Comparison of ENCODE assay signal across 26 mouse cellular contexts in genomic region chr2:129896696-129897095, GRCm38 (mm10).
A peak's percentile ranks its signal among the peaks of the same experiment; 100 is the strongest.
DNase-seq lines count a peak whose midpoint lies in the region; ATAC-seq and TF ChIP-seq lines count a peak whose summit lies in the region.
"Had no signal": no experiment of that assay in that cellular context is flagged by ENCODE, and none has a peak within 500 bp of the region (broad histone marks: within the 10 kb centered on the region; RNA-seq: fewer than 3 reads in every experiment).

No protein-coding gene starts in this region.

- no peak overlapping the region for H3K27ac ChIP-seq in hindbrain, postnatal 0 days
- no peak overlapping the region for H3K27ac ChIP-seq in hindbrain, embryonic 13.5 days
- H3K27ac ChIP-seq in midbrain, postnatal 0 days (ENCODE audit: low read depth, low read length), result no peak overlapping the region
- no peak overlapping the region for H3K27ac ChIP-seq in midbrain, embryonic 13.5 days
- H3K27ac ChIP-seq in lung, postnatal 0 days (ENCODE audit: low read length), result no peak overlapping the region
- H3K27ac ChIP-seq: embryonic facial prominence, embryonic 13.5 days; embryonic facial prominence, embryonic 15.5 days; forebrain, embryonic 10.5 days; forebrain, embryonic 12.5 days had no signal

- peak; percentile 47 for DNase-seq in hindbrain, postnatal 0 days (ENCODE audit: low spot score)
- peak; percentile 30 for DNase-seq in midbrain, postnatal 0 days (ENCODE audit: low spot score)
- DNase-seq in Muller cell, postnatal 12 days (ENCODE audit: inconsistent ontology term), result peak; percentile 68
- DNase-seq in brain, adult 2 months (ENCODE audit: low read depth, low spot score), result peak; percentile 60
- no peak for DNase-seq in lung, postnatal 0 days (ENCODE audit: low spot score)
- DNase-seq: adrenal gland, adult 8-10 months; adrenal gland, postnatal 14 days; adrenal gland, postnatal 36 days; cerebellum, adult 11 months; cerebellum, adult 18-20 months; cerebellum, adult 8-10 months; cerebellum, adult 9-11 months; cerebellum, postnatal 14 days; cerebellum, postnatal 36 days; embryo, embryonic 11 days had no signal

- no peaks in the 10 kb centered on the region for H3K27me3 ChIP-seq in hindbrain, postnatal 0 days (ENCODE audit: insufficient read depth, low read length)
- H3K27me3 ChIP-seq in hindbrain, embryonic 13.5 days, result no peaks in the 10 kb centered on the region
- no peaks in the 10 kb centered on the region for H3K27me3 ChIP-seq in midbrain, postnatal 0 days (ENCODE audit: insufficient read depth, low read length)
- H3K27me3 ChIP-seq in midbrain, embryonic 13.5 days, result no peaks in the 10 kb centered on the region
- H3K27me3 ChIP-seq in lung, postnatal 0 days (replicated peaks; ENCODE audit: insufficient read depth, low read length), result no peaks in the 10 kb centered on the region
- H3K27me3 ChIP-seq: embryonic facial prominence, embryonic 13.5 days; embryonic facial prominence, embryonic 15.5 days; forebrain, embryonic 12.5 days had no signal

- no peak overlapping the region for H3K9ac ChIP-seq in hindbrain, postnatal 0 days (replicated peaks; ENCODE audit: low read length)
- no peak overlapping the region for H3K9ac ChIP-seq in hindbrain, embryonic 13.5 days
- no peak overlapping the region for H3K9ac ChIP-seq in midbrain, postnatal 0 days (replicated peaks; ENCODE audit: low read length, poor library complexity, severe bottlenecking)
- no peak overlapping the region for H3K9ac ChIP-seq in midbrain, embryonic 13.5 days (replicated peaks)
- H3K9ac ChIP-seq in lung, postnatal 0 days (replicated peaks; ENCODE audit: low read depth), result no peak overlapping the region
- H3K9ac ChIP-seq: embryonic facial prominence, embryonic 13.5 days; embryonic facial prominence, embryonic 15.5 days; forebrain, embryonic 12.5 days had no signal

- ATAC-seq in hindbrain, postnatal 0 days, result no peak
- ATAC-seq in hindbrain, embryonic 13.5 days (ENCODE audit: low FRiP score), result no peak
- ATAC-seq in midbrain, postnatal 0 days (ENCODE audit: low FRiP score), result no peak
- no peak for ATAC-seq in midbrain, embryonic 13.5 days
- ATAC-seq in lung, postnatal 0 days, result no peak
- ATAC-seq: activated CD4-positive, CD25-positive, alpha-beta regulatory T cell, adult 4 months; forebrain, embryonic 14.5 days; forebrain, embryonic 16.5 days; Patski had no signal

- H3K4me3 ChIP-seq in hindbrain, postnatal 0 days (ENCODE audit: low read length), result no peak overlapping the region
- no peak overlapping the region for H3K4me3 ChIP-seq in hindbrain, embryonic 13.5 days
- no peak overlapping the region for H3K4me3 ChIP-seq in midbrain, postnatal 0 days (ENCODE audit: low read depth, low read length)
- no peak overlapping the region for H3K4me3 ChIP-seq in midbrain, embryonic 13.5 days (replicated peaks)
- H3K4me3 ChIP-seq in lung, postnatal 0 days (ENCODE audit: low read depth, low read length), result no peak overlapping the region
- H3K4me3 ChIP-seq: embryonic facial prominence, embryonic 13.5 days; embryonic facial prominence, embryonic 15.5 days; erythroblast, embryonic 14.5 days; forebrain, embryonic 10.5 days; forebrain, embryonic 12.5 days had no signal

- no peak for TF ChIP-seq CTCF in hindbrain, postnatal 0 days (IDR thresholded peaks at IDR 0.05; ENCODE audit: low read depth)
- no peak for TF ChIP-seq CTCF in midbrain, postnatal 0 days (IDR thresholded peaks at IDR 0.05)
- TF ChIP-seq CTCF in lung, postnatal 0 days (IDR thresholded peaks at IDR 0.05), result no peak

- no peak for TF ChIP-seq EP300 in lung, postnatal 0 days (IDR thresholded peaks at IDR 0.05)

- H3K4me2 ChIP-seq in hindbrain, postnatal 0 days (ENCODE audit: low read depth, low read length), result no peak overlapping the region
- no peak overlapping the region for H3K4me2 ChIP-seq in hindbrain, embryonic 13.5 days
- H3K4me2 ChIP-seq in midbrain, postnatal 0 days (ENCODE audit: low read depth, low read length, poor library complexity, severe bottlenecking), result no peak overlapping the region
- no peak overlapping the region for H3K4me2 ChIP-seq in midbrain, embryonic 13.5 days (replicated peaks)
- no peak overlapping the region for H3K4me2 ChIP-seq in lung, postnatal 0 days (replicated peaks; ENCODE audit: low read depth, low read length)
- H3K4me2 ChIP-seq: embryonic facial prominence, embryonic 13.5 days; embryonic facial prominence, embryonic 15.5 days; forebrain, embryonic 12.5 days had no signal

- H3K9me3 ChIP-seq in hindbrain, postnatal 0 days (ENCODE audit: low read length), result no peaks in the 10 kb centered on the region
- H3K9me3 ChIP-seq in hindbrain, embryonic 13.5 days, result no peaks in the 10 kb centered on the region
- H3K9me3 ChIP-seq in midbrain, postnatal 0 days (ENCODE audit: low read length), result no peaks in the 10 kb centered on the region
- no peaks in the 10 kb centered on the region for H3K9me3 ChIP-seq in midbrain, embryonic 13.5 days
- no peaks in the 10 kb centered on the region for H3K9me3 ChIP-seq in lung, postnatal 0 days (ENCODE audit: low read length)
- H3K9me3 ChIP-seq: embryonic facial prominence, embryonic 13.5 days; embryonic facial prominence, embryonic 15.5 days; forebrain, embryonic 10.5 days; forebrain, embryonic 12.5 days had no signal

- no peaks in the 10 kb centered on the region for H3K4me1 ChIP-seq in hindbrain, postnatal 0 days (ENCODE audit: insufficient read depth, low read length)
- H3K4me1 ChIP-seq in hindbrain, embryonic 13.5 days (replicated peaks), result peaks cover 10% of the 10 kb centered on the region
- no peaks in the 10 kb centered on the region for H3K4me1 ChIP-seq in midbrain, postnatal 0 days (ENCODE audit: insufficient read depth, low read length)
- no peaks in the 10 kb centered on the region for H3K4me1 ChIP-seq in midbrain, embryonic 13.5 days (replicated peaks)
- no peaks in the 10 kb centered on the region for H3K4me1 ChIP-seq in lung, postnatal 0 days (ENCODE audit: insufficient read depth, low read depth, low read length)
- H3K4me1 ChIP-seq: embryonic facial prominence, embryonic 13.5 days; embryonic facial prominence, embryonic 15.5 days; forebrain, embryonic 12.5 days had no signal

- no peaks in the 10 kb centered on the region for H3K36me3 ChIP-seq in hindbrain, postnatal 0 days (ENCODE audit: insufficient read depth, low read length)
- H3K36me3 ChIP-seq in hindbrain, embryonic 13.5 days, result no peaks in the 10 kb centered on the region
- H3K36me3 ChIP-seq in midbrain, postnatal 0 days (ENCODE audit: insufficient read depth, low read length), result no peaks in the 10 kb centered on the region
- no peaks in the 10 kb centered on the region for H3K36me3 ChIP-seq in midbrain, embryonic 13.5 days
- H3K36me3 ChIP-seq in lung, postnatal 0 days (ENCODE audit: insufficient read depth, low read length), result no peaks in the 10 kb centered on the region
- H3K36me3 ChIP-seq: embryonic facial prominence, embryonic 13.5 days; embryonic facial prominence, embryonic 15.5 days; forebrain, embryonic 10.5 days; forebrain, embryonic 12.5 days had no signal

- 51% methylated on average over 4 of the region's 4 CpGs for WGBS in hindbrain, postnatal 0 days
- 81% methylated on average over 4 of the region's 4 CpGs for WGBS in hindbrain, embryonic 13.5 days
- 70% methylated on average over 4 of the region's 4 CpGs for WGBS in midbrain, postnatal 0 days
- 80% methylated on average over 4 of the region's 4 CpGs for WGBS in midbrain, embryonic 13.5 days
- 77% methylated on average over 4 of the region's 4 CpGs for WGBS in lung, postnatal 0 days
